Mouse (Mus musculus) erythroblast, adult 5-6 weeks (primary cell): ENCODE data around the gene Agtrap. TPM values are rescaled to one million over a fixed set of nuclear protein-coding genes. Genes with fewer than 3 reads are reported as not detected.
A peak's percentile ranks its signal among the peaks of the same experiment; 100 is the strongest.

Source experiments
- ATAC-seq: replicated peaks from 2 replicates; pipeline ENCODE4 v1.8.0; 2016; ENCODE audit warnings: moderate number of reproducible peaks, mild to moderate bottlenecking, moderate TSS enrichment, inconsistent platforms; ENCODE audit not compliant: poor library complexity, low FRiP score, severe bottlenecking
- total RNA-seq, 2 experiments: library from RNA; stranded (forward) in 1 of 2; stranded (reverse) in 1 of 2; fragments of 150-400 nt in 1 of 2; fragments of 200-764, 138-1000 nt in 1 of 2; gene quantifications; 2 replicates each; pipeline versions ENCODE4 v1.2.3 to v1.2.4; 2015 to 2017; ENCODE audit warnings: low replicate concordance in 2 of 2

The Agtrap gene
- total RNA-seq, 2 experiments from 2014 or later, result 7.3 to 9.2 TPM

GRCm38 (mm10) chr4:148108565-148109100 is 20.8 kb upstream of the Agtrap start:
- ATAC-seq, result no peak

GRCm38 (mm10) chr4:148107621-148108291 is 19.9 kb upstream of the Agtrap start:
- ATAC-seq, result no peak

- ATAC-seq, result no peak
These were observed 16.3 kb upstream of the Agtrap start for GRCm38 (mm10) chr4:148104146-148104545.

GRCm38 (mm10) chr4:148101801-148102527 is 14.1 kb upstream of the Agtrap start:
- no peak for ATAC-seq

- ATAC-seq, result no peak
These were observed 10.8 kb upstream of the Agtrap start for GRCm38 (mm10) chr4:148098666-148099065.

- no peak for ATAC-seq
These were observed 10.1 kb upstream of the Agtrap start for GRCm38 (mm10) chr4:148097936-148098335.

- no peak for ATAC-seq
These were observed 7.2 kb upstream of the Agtrap start for GRCm38 (mm10) chr4:148095081-148095480.

- ATAC-seq, result no peak
These were observed 6.3 kb upstream of the Agtrap start for GRCm38 (mm10) chr4:148094161-148094560.

GRCm38 (mm10) chr4:148092551-148093271 is 4.9 kb upstream of the Agtrap start:
- ATAC-seq, result no peak

- no peak for ATAC-seq
These were observed 3.4 kb upstream of the Agtrap start for GRCm38 (mm10) chr4:148091181-148091580.

- ATAC-seq, result no peak
These were observed 1.3 kb upstream of the Agtrap start for GRCm38 (mm10) chr4:148089166-148089565.

- ATAC-seq, result peak; percentile 8; the same call in 1 of the 2 replicates
These were observed 532 bp downstream of the Agtrap start for GRCm38 (mm10) chr4:148087091-148087906.

GRCm38 (mm10) chr4:148085907-148086305 is 1.9 kb downstream of the Agtrap start:
- no peak for ATAC-seq

- no peak for ATAC-seq
These were observed 2.5 kb downstream of the Agtrap start for GRCm38 (mm10) chr4:148085131-148085906.

GRCm38 (mm10) chr4:148084261-148084714 is 3.5 kb downstream of the Agtrap start:
- ATAC-seq, result no peak

- no peak for ATAC-seq
These were observed 4.5 kb downstream of the Agtrap start for GRCm38 (mm10) chr4:148083176-148083899.

- ATAC-seq, result peak; percentile 62
These were observed 5.4 kb downstream of the Agtrap start for GRCm38 (mm10) chr4:148082257-148083044.
